Mouse (Mus musculus) Patski (cell line): ENCODE measurements around the gene Otogl. TPM values are rescaled to one million over a fixed set of nuclear protein-coding genes. Genes with fewer than 3 reads are reported as not detected.

Experiments
- ATAC-seq: fragments of 100-300 bp; one replicate; pipeline ENCODE4 v1.8.0; 2021
- CTCF ChIA-PET: fragments of 350-600 bp; sonication (Branson Sonifier 250); formaldehyde crosslinking; loops from one replicate; lab custom pipeline; 2022; ENCODE audit warnings: inconsistent platforms; lab: Charles Lee
- POLR2A ChIA-PET: fragments of 350-600 bp; sonication (Branson Sonifier 250); formaldehyde crosslinking; loops from one replicate; lab custom pipeline; 2022; ENCODE audit warnings: antibody characterized with exemption, inconsistent platforms; lab: Charles Lee
- DNase-seq: peaks from one replicate; pipeline ENCODE4 v3.0.0-alpha.2; 2011; ENCODE audit warnings: low read depth, low spot score
- H3K27me3 ChIP-seq: fragments of 371-371 bp; one replicate; pipeline ENCODE4 v1.5.1; 2021
- CTCF ChIP-seq: fragments of 100-300 bp; IDR thresholded peaks from one replicate; pipeline ENCODE4 v1.5.1; 2021
- in situ Hi-C: fragments of 300-500 bp; cut with MboI; formaldehyde crosslinking; loops from 3 replicates; pipeline ENCODE4 v1.11.1; 2018; ENCODE audit warnings: low pct_unique_long_range_greater_than_20kb, mixed read lengths
- polyA plus RNA-seq: library from polyadenylated mRNA; unstranded; gene quantifications from one replicate; pipeline ENCODE4 v1.2.3, GENCODE M21; 2021

Otogl gene
- polyA plus RNA-seq, 1 experiment from 2014 or later = under 0.01 TPM

DNA sequence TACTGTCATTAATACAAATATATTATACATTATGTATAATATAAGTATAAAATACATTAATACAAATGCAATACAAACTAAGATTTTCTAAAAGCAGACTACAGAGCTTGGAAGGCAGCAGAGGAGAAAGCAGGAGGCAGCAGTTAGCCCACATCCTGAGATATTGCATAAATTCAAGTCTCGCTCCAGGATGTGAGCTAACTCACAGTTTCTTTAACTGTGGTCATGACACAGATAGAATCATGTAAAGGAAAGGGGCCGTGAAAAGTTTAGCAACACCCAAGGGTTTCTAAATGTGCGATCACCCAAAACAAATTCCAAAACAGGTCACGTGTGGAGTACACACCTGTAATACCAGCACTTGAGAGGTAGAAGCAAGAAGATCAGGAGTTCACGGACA lies 39.4 kb downstream of the Otogl start:
- in situ Hi-C loops = no loop called here
- ChIA-PET CTCF (no interaction called here), POLR2A (no interaction called here)
- H3K27me3 ChIP-seq = no peaks in the 10 kb centered on the region
- DNase-seq (no peak), ATAC-seq (no peak)
- TF ChIP-seq CTCF = no peak

DNA sequence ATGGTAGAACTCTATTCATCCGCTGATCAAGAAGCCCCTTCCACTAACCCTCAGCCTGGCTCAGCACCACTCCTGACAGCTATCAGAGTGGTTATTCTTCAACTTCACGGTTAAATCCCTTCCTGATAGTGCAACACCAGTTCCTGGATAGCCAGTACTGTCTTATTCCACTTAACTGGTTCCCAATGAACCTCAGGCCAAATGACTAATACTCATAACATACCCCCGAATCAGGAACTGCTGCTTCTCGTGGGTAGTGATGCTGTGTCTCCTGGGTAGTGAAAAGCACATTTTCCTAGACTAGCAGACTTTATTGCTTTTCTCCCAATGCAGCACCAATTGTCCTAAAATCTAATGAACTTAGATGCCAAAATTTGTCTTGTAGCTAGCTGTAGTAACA lies 39.8 kb downstream of the Otogl start:
- peak; percentile 78 for ATAC-seq
- no peaks in the 10 kb centered on the region for H3K27me3 ChIP-seq
- no peak for DNase-seq
- ChIA-PET CTCF (interaction anchor here (3.1 kb wide), 1 partner anchor 13 kb away, joined by 13 read pairs; no protein-coding TSS in a partner anchor), POLR2A (no interaction called here)
- TF ChIP-seq CTCF = no peak
- in situ Hi-C loops = no loop called here

DNA sequence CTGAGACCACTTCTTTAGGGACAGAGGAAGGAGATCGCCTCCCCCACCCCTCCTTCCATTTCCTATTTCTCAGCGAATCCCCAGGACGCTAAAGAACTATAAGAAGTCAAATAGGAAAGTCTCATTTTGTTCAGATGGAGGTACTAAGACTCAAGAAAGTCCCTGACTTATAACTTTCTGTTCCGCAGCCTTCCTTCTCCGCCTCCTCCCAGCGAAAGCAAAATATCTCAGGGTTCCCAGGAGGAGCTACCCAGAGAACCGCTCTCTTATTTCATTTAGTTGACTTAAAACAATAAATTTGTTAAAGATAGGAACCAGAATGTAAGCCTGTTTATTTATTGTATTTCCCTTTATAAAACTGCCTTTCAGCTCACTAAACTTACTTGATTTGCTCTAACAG lies 41.4 kb downstream of the Otogl start:
- in situ Hi-C loops = no loop called here
- CTCF ChIA-PET = interaction anchor here (3.1 kb wide), 1 partner anchor 12 kb away, joined by 13 read pairs; no protein-coding TSS in a partner anchor
- no peak for TF ChIP-seq CTCF

DNA sequence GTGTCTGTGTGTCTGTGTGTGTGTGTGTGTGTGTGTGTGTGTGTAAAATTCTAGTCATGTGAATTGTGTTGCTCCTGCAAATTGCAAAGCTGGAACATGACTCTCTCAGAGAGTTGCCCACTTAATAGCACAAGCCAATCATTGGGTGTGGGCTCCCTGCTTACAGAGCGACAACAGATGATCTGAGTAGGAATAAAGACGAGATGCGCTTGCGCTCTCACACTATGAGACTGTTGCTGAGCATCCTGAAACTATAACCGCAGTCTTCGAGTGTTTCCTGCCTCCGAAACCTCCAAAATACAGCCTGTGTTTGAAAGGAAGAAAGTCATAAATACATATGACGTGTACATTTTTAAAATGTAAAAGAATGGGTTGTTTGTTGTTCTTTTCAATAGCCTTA lies 43.0 kb downstream of the Otogl start:
- ChIA-PET POLR2A (no interaction called here), CTCF (interaction anchor here (3.1 kb wide), 1 partner anchor 10 kb away, joined by 13 read pairs; no protein-coding TSS in a partner anchor)
- no peaks in the 10 kb centered on the region for H3K27me3 ChIP-seq
- ATAC-seq (no peak), DNase-seq (no peak)
- TF ChIP-seq CTCF = no peak
- in situ Hi-C loops = loop anchor here (5.0 kb wide), 1 partner anchor 48 kb away; no protein-coding TSS in a partner anchor

More for the DNA sequence above, 41.4 kb downstream of the Otogl start:
- no peak for DNase-seq
- POLR2A ChIA-PET = no interaction called here
- no peaks in the 10 kb centered on the region for H3K27me3 ChIP-seq
- ATAC-seq = no peak

DNA sequence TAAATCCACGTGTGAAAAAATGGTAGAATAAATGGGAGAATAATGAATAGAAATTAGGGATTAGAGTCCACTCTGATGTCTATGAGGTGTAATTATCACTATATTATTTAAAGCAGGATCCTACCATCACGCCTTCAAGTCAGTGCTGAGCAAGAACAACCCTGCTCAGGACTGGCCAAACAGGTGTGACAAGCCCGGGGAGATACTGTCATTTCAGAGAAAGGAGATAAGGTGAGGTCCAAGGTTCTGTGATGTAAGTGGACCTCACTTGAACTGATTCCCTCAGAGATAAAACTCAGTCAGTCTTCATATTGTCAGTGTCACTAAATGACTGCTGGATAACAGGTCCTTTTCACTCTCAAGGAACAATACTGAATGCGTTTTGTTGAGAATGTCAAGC lies 44.5 kb downstream of the Otogl start:
- ChIA-PET POLR2A (no interaction called here), CTCF (no interaction called here)
- TF ChIP-seq CTCF = no peak
- DNase-seq = no peak
- in situ Hi-C loops = loop anchor here (5.0 kb wide), 1 partner anchor 50 kb away; no protein-coding TSS in a partner anchor
- no peak for ATAC-seq
- H3K27me3 ChIP-seq = no peaks in the 10 kb centered on the region

DNA sequence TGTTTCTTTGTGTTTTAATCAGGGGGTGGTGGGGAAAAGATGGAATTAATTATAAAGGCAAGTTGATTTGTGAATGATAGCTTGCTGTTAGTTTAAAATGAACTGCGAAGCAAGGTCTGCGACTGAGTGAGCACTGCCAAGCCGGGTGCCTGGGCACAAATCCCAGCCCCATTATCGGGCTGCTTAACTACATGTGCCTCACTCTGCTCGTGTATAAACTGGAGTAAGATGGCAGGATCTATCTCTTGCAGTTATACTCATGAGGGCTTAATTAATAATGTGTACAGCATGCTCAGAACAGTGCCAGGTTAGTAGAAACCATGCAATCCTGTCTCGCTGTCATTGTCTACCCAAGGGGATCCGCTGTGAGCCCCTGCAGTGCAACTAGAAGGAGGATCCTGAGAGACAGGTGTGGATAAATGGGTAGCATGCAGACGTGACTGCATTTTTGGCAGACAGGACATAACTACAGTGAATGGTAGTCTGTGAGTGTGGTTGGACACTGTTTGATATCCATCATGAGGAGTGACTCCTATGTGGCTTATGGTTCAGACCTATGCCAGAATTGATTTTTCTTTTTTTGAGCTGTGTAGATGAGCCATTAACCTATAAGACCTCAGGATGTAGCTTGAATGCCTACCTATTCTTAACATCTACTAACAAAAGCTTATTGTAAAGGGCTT lies 51.6 kb downstream of the Otogl start:
- ChIA-PET POLR2A (no interaction called here), CTCF (interaction anchor here (1.1 to 4.8 kb wide), 7 partner anchors 10 to 677 kb away, joined by 3 to 48 read pairs (median 4); no protein-coding TSS in a partner anchor)
- in situ Hi-C loops = no loop called here
- no peak for TF ChIP-seq CTCF
- DNase-seq = no peak
- no peaks in the 10 kb centered on the region for H3K27me3 ChIP-seq
- no peak for ATAC-seq

DNA sequence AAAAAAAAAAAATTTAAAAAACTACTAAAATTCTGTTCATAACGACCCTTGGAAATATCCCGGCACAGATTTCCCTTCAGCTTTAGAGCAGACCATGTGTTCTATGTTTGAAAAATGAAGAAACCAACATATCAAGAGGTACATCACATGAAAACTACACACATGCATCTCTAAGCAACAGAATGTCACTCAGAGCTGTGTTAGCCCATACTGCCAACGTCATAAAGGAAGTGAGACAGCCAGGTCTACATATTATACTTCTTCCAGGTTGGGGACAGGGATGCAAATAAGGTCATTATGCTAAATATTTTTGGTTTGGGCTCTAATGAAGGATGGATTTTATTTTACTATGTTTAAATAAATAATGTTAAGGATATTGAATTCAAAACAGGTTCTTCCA lies 52.7 kb downstream of the Otogl start:
- ATAC-seq = no peak
- POLR2A ChIA-PET = no interaction called here
- no peak for DNase-seq
- CTCF ChIA-PET = interaction anchor here (0.8 to 4.8 kb wide), 20 partner anchors 11 to 678 kb away, joined by 3 to 48 read pairs (median 6); no protein-coding TSS in a partner anchor
- TF ChIP-seq CTCF = no peak
- in situ Hi-C loops = no loop called here
- no peaks in the 10 kb centered on the region for H3K27me3 ChIP-seq

DNA sequence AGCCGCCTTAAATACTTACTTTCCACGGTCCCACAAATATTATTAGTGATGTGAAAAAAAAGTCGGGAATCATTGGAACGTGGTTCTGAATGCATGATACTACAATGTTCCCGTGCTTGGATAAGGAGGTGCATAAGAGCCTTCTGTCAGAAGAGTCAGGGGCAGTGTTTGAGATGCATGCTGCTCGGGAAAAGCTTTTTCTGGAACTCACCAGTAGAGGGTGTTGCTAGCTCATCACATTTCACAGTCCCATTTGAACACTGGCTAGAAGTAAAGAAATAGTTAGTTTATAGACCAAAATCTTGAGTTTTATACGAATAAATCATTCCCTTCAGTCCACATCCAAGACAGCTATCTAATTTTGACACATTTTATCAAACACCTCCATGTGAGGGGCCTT lies 53.2 kb downstream of the Otogl start:
- ChIA-PET POLR2A (no interaction called here), CTCF (interaction anchor here (0.7 to 4.8 kb wide), 26 partner anchors 12 to 679 kb away, joined by 3 to 48 read pairs (median 4); no protein-coding TSS in a partner anchor)
- no peaks in the 10 kb centered on the region for H3K27me3 ChIP-seq
- in situ Hi-C loops = no loop called here
- peak; percentile 71 for TF ChIP-seq CTCF
- DNase-seq (peak; percentile 6), ATAC-seq (peak; percentile 69)

DNA sequence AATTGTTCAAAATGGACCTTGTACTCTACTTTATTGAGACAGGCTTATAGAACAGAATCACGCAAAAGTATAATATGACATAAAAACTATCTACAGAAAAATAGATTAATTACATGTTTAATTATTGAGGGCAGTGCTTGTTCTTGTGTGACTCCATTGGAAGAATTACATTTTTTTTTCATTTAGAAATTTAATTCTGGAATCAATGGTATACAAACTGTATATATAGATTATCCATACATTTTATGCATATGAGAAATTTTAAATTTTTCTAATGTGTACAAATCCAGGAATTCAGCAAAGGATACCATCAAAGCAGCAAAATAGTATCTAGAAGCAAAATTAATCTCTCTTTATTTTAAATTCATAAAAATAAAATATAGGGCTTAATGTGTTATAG lies 67.0 kb downstream of the Otogl start:
- H3K27me3 ChIP-seq = peaks cover 4% of the 10 kb centered on the region
- CTCF ChIA-PET = interaction anchor here (2.6 kb wide), 1 partner anchor 13 kb away, joined by 27 read pairs; no protein-coding TSS in a partner anchor
- ATAC-seq (no peak), DNase-seq (no peak)
- in situ Hi-C loops = no loop called here
- POLR2A ChIA-PET = no interaction called here
- no peak for TF ChIP-seq CTCF

DNA sequence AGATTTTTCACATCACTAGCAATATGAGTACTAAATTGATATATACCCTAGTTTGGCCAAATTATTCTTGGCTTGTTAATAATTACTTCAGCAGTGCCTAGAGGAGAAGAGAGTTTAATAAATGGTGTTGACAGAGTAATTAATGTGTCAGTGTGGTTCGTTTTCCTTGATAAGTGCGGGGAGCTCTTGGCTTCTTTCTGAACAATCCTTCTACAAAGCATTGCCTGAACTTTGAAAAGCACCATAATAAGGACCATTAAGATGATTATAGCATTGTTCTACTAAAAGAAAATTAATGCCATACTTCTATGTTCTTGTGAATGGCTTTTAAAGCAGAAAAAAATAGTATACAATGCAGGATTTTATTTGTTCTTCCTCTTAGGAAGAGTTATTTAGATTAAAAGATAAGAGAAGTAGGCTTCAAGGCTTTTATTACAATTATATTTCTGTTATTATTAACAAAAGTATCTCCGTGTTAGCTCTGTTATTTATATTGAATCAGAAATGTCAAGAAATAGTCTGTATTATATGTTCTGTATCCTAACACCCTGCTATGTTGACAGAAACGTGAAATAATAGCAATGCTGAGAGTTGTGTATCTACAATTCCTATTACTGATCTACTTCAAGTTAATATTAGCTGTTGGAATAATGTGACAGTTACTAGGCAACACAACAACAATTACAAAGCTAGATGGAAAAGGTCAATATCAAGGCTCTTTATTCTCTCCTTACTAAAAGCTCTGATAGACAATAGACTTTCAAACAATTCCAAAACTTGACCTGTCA lies 77.3 kb downstream of the Otogl start:
- CTCF ChIA-PET = interaction anchor here (1.2 kb wide), 1 partner anchor 24 kb away, joined by 3 read pairs; no protein-coding TSS in a partner anchor
- in situ Hi-C loops = no loop called here
- DNase-seq (no peak), ATAC-seq (no peak)
- TF ChIP-seq CTCF = no peak
- H3K27me3 ChIP-seq = no peaks in the 10 kb centered on the region
- POLR2A ChIA-PET = no interaction called here
